Mouse (Mus musculus) liver, adult 2 months (tissue): Measurements from ENCODE around the gene Lyplal1.

Experiments
- CTCF ChIP-seq: fragments of 200-500 bp; IDR thresholded peaks from 2 replicates; pipeline ENCODE4 v1.5.1; 2011; ENCODE audit warnings: low read depth, low read length, control low read depth
- POLR2A ChIP-seq: fragments of 200-500 bp; IDR thresholded peaks from 2 replicates; pipeline ENCODE4 v1.6.1; 2011; ENCODE audit warnings: low read length, control low read depth; ENCODE audit not compliant: insufficient read depth; ENCODE audit errors: extremely low read depth

- no peak for TF ChIP-seq CTCF
- TF ChIP-seq POLR2A = no peak
Measured at GRCm38 (mm10) chr1:186043709-186044452, 73.2 kb downstream of the Lyplal1 start.
